In genomic region chr1:136952609-136953311, GRCm38 (mm10) we compare ENCODE assay signal across 10 mouse cellular contexts. TPM values are rescaled to one million over a fixed set of nuclear protein-coding genes. Genes with fewer than 3 reads are reported as not detected.
DNase-seq lines count a peak whose midpoint lies in the region; ATAC-seq and TF ChIP-seq lines count a peak whose summit lies in the region.
"Had no signal": no experiment of that assay in that cellular context is flagged by ENCODE, and none has a peak within 500 bp of the region (broad histone marks: within the 10 kb centered on the region; RNA-seq: fewer than 3 reads in every experiment).

No protein-coding gene starts in this region.

- peak overlapping the region; percentile 36 for H3K4me3 ChIP-seq in embryonic facial prominence, embryonic 15.5 days (replicated peaks)
- peak overlapping the region; percentile 26 for H3K4me3 ChIP-seq in hindbrain, postnatal 0 days (ENCODE audit: low read length)
- H3K4me3 ChIP-seq in midbrain, embryonic 13.5 days (replicated peaks): peak overlapping the region; percentile 33

- TF ChIP-seq CTCF in hindbrain, postnatal 0 days (IDR thresholded peaks at IDR 0.05; ENCODE audit: low read depth): no peak

- ATAC-seq in embryonic facial prominence, embryonic 15.5 days (ENCODE audit: insufficient number of reproducible peaks, low FRiP score, low TSS enrichment, low read depth): no peak; the same call in 1 of the 2 replicates
- no peak for ATAC-seq in hindbrain, postnatal 0 days
- ATAC-seq in midbrain, embryonic 13.5 days: no peak

- H3K36me3 ChIP-seq in embryonic facial prominence, embryonic 15.5 days: no peaks in the 10 kb centered on the region
- H3K36me3 ChIP-seq in hindbrain, postnatal 0 days (ENCODE audit: insufficient read depth, low read length): no peaks in the 10 kb centered on the region
- H3K36me3 ChIP-seq in midbrain, embryonic 13.5 days: no peaks in the 10 kb centered on the region

- under 1% methylated on average over 39 of the region's 39 CpGs for WGBS in embryonic facial prominence, embryonic 15.5 days
- WGBS in hindbrain, postnatal 0 days: under 1% methylated on average over 39 of the region's 39 CpGs
- WGBS in midbrain, embryonic 13.5 days: under 1% methylated on average over 39 of the region's 39 CpGs

- H3K27me3 ChIP-seq in embryonic facial prominence, embryonic 15.5 days: peaks cover 91% of the 10 kb centered on the region
- peaks cover 79% of the 10 kb centered on the region for H3K27me3 ChIP-seq in hindbrain, postnatal 0 days (ENCODE audit: insufficient read depth, low read length)
- peaks cover 100% of the 10 kb centered on the region for H3K27me3 ChIP-seq in midbrain, embryonic 13.5 days

- intact Hi-C loops in left cerebral cortex, postnatal 14 days (cut with DNase I): no loop called here

- H3K27ac ChIP-seq in embryonic facial prominence, embryonic 15.5 days (replicated peaks): no peak overlapping the region
- H3K27ac ChIP-seq in hindbrain, postnatal 0 days: no peak overlapping the region
- no peak overlapping the region for H3K27ac ChIP-seq in midbrain, embryonic 13.5 days

- H3K4me2 ChIP-seq in embryonic facial prominence, embryonic 15.5 days (replicated peaks): peak overlapping the region; percentile 62
- peak overlapping the region; percentile 50 for H3K4me2 ChIP-seq in hindbrain, postnatal 0 days (ENCODE audit: low read depth, low read length)
- peak overlapping the region; percentile 61 for H3K4me2 ChIP-seq in midbrain, embryonic 13.5 days (replicated peaks)

- DNase-seq in right cerebral cortex, postnatal 25 days: peak; percentile 28
- no peak for DNase-seq in right cerebral cortex, postnatal 10 days (ENCODE audit: low spot score in 2 of 2)
- no peak for DNase-seq in hindbrain, postnatal 0 days (ENCODE audit: low spot score)
- DNase-seq in thymus, postnatal 10 days (ENCODE audit: low spot score in 2 of 2): no peak
- DNase-seq in cerebellum, adult 8-10 months: no peak
- no peak for DNase-seq in left cerebral cortex, postnatal 14 days (ENCODE audit: low spot score in 2 of 2)

- H3K9ac ChIP-seq in embryonic facial prominence, embryonic 15.5 days: no peak overlapping the region
- no peak overlapping the region for H3K9ac ChIP-seq in hindbrain, postnatal 0 days (replicated peaks; ENCODE audit: low read length)
- H3K9ac ChIP-seq in midbrain, embryonic 13.5 days (replicated peaks): 0 out of 2 replicates have a peak overlapping the region, but pooled peaks have one; percentile 39

- no peaks in the 10 kb centered on the region for H3K9me3 ChIP-seq in embryonic facial prominence, embryonic 15.5 days (replicated peaks)
- H3K9me3 ChIP-seq in hindbrain, postnatal 0 days (ENCODE audit: low read length): no peaks in the 10 kb centered on the region
- H3K9me3 ChIP-seq in midbrain, embryonic 13.5 days: no peaks in the 10 kb centered on the region

- H3K4me1 ChIP-seq in embryonic facial prominence, embryonic 15.5 days: peaks cover 34% of the 10 kb centered on the region
- H3K4me1 ChIP-seq in hindbrain, postnatal 0 days (ENCODE audit: insufficient read depth, low read length): peaks cover 7% of the 10 kb centered on the region; the same call in 1 of the 2 replicates
- peaks cover 41% of the 10 kb centered on the region for H3K4me1 ChIP-seq in midbrain, embryonic 13.5 days (replicated peaks)

RNA-seq across cellular contexts. Expression of gene Nr5a2, which starts 7.5 kb away (rescaled TPM):
- 0.63 and 1.1 TPM in 2 replicates for polyA plus RNA-seq in embryonic facial prominence, embryonic 15.5 days (2015; fragmentation: Nextera tagmentation; extraction: Ambion mirVana)
- total RNA-seq in hindbrain, postnatal 0 days (2014; rRNA removed): 0.68 and 0.84 TPM in 2 replicates
- polyA plus RNA-seq in hindbrain, postnatal 0 days (2015; fragmentation: Nextera tagmentation; extraction: Ambion mirVana): 0.31 and 0.32 TPM in 2 replicates
- polyA plus RNA-seq in midbrain, embryonic 13.5 days (2015; fragmentation: Nextera tagmentation; extraction: Ambion mirVana): 2.1 TPM in 2 replicates
- total RNA-seq in left cerebral cortex, postnatal 14 days (2021): under 1 TPM; 0.11 to 0.90 TPM
- total RNA-seq: common myeloid progenitor, adult 5-6 weeks; neutrophil, adult 5-6 weeks had no signal
